Mouse (Mus musculus) kidney, postnatal 4 days (tissue): ENCODE data around the gene Phgdh.

ENCODE experiments used
- DNase-seq, 2 experiments: peaks; one replicate each; pipeline ENCODE4 v3.0.0; 2021; ENCODE audit warnings: mixed read lengths in 2 of 2

Phgdh gene

DNA sequence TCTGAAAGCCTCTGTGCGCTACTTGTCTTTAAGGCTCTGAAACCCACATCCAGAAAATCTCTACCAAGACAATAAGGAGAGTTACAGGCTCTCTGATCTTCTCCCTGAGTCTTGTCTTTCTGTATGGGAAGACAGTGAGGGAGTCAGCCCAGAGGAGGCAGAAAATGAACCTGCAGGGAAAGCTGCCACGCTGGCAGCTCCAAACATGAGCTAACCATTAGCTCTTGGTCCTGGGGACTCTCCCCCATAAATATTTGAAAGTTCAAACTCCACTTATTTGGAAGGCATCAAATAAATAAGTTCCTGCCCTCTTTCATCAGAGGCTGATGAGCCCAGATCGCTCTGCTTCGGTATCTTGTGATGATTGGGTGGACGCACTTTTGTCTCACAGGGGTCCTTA, 56.6 kb downstream of the Phgdh start:
- no peak for DNase-seq

DNA sequence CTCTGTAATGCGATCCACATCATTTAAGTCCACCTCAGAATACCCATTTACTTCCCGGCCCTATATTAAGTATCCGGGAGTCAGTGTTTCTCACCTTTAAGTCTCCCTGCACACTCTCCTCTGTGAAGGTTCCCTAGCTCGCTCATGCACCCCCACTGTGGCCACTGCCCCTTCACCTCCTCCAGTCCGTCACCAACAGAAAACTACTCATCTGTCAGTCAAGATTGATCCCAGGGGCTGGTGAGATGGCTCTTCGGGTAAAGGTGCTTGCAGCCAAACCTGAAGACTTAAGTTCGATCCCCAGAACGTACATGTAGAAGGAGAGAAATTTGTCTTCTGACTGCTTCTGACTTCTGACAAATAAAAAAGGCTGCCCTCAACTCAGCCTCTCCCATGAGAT, 57.4 kb downstream of the Phgdh start:
- no peak for DNase-seq

DNA sequence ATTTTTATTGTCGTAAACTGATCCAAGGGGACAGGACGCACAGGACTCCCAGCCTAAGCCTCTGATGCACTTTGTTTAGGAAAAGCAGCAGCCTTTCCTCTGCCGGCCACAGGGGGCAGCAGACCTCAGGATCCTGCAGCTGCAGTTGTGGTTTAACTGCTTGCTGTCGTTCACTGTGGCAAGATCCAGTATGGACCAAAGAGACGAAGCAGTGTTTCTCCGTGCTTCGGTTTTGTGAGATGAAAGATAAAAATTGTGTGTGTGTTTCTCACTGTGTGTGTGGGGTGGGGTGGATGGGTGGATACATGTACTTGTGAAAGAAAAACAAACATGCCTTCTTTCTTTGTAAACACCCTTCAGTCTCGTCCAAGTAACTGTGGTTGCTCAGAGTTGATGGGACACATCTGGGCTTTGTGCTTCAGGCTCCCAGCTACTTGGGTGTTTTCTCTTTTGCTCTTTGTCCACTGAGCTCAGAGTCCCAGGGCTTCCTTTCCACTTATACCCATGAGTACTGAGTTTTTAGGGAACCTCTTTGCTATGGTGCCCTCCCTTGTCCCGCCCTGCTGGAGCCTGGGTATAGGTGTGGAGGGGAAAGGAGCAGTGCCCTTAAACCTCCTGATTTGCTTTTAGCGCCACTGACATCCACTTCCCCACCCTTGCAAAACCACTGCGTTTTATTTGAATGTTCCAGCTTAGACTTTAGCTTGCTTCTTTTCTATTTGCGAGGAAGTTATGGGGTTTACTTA, 58.7 kb downstream of the Phgdh start:
- DNase-seq: peak; percentile 79 to 84

DNA sequence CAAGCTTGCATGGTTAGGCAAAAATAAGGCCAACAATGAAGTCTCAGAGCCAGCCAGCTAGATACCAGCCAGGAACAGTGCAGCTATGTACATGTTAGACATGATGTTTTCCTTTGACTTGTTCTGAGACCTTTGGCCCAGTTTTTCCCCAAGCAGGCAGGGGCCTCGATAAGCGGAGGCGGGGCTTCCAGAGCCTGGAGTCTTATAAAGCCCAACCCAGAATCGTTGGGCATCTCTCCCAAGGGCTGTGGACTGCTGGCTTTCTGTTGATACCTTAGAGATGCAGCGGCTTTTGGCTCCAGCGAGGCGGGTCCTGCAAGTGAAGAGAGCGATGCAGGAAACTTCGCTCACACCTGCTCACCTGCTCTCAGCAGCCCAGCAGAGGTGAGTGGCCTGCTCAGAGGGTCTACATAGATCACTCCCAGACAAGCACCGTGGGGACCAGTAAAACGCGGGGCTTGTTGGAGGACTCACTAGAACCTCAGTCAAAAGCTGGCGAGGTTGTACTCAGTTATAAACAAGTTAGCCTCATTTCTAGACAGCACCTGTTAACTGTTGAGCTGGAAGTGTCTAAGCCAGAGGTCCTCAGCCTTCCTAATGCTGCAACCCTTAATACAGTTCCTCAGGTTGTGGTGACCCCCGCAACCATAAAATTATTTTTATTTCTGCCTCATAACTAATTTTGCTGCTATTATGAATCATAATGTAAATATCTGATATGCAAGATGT, 59.4 kb downstream of the Phgdh start, which contains the start of gene Hmgcs2:
TSS of gene Hmgcs2 (plus strand) at position 232 of the 729 bp plus-strand sequence.
- DNase-seq: peak; percentile 68 to 81

DNA sequence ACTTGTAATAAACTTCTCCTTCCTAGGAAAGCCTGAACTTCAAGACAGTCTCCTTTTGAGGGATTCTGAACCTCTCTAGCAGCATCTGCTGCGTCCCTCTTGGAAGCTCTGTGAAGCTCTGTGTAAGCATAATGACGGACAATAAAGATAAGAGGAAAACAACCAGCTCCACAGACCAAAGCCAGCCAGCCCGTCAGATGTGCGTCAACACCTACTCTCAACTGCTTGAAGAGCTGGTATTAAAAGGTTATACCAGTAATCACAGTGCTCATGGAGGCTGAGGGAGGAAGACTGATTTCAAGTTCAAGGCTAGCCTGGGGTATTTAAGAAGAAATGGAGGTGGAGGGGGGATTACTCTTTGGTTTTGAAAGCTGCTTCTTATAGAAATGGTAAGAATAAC, 60.1 kb downstream of the Phgdh start:
- no peak for DNase-seq

DNA sequence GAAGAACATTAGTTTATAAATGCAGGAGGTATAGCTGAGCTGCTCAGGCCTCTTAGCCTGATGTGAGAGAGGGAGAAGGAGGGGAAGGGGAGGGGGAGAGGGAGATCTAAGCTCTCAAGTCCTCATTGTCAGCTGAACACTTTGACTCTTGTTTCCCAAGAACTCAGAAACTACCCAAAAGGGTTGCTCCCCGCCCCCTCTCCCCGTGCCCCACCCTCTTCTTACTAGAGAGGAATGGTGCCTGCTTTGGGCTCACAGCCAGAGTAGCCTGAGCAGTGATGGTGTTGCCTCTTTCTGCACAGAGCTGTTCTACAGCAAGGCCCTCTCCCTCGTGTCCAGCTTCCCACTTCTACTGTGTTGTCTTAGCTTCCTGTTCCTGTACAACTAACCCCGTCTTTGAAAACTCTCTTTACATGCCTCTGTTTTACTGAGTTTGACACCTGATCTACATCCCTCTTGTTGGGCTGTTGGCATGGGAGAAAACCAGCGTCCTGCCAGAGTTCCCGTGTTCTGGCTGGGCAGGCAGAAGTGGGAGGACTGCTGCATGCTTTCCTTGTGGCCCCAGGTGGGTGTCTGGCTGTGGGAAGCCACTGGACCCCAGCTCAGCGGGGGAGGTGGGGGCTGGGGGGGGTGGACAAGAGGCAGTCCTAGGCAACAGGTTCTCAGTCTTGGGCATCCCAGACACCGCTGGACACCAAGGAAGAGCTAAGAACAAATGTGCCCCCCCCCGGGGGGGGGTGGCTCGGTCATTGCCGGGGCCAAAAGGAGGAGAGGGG, 66.0 kb downstream of the Phgdh start:
- no peak for DNase-seq

DNA sequence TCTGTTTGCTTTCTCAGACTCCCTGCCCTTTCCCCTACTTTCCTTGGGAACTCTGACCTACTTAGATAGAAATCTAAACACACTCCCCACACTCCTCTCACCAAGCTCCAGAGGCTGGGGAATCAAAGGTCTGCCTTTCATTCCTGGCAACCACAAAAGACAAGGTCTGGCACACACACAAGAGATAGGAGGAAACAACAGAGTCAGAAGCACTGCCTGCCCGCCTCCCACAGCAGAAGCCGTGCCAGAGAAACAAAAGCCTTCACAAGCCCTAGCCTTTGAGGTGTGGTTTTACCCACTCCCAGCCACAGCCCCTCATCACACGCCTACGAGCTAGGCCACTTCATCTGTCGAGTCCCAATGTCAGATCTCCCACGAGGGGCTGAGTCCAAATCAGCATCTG, 72.5 kb downstream of the Phgdh start:
- DNase-seq: peak; percentile 49 to 68
